Mouse (Mus musculus): ENCODE measurements around the gene Itsn2.

- TF ChIP-seq POLR2A (IDR thresholded peaks at IDR 0.05; ENCODE audit: insufficient read length, low read depth) (no peak), POLR2AphosphoS2 (IDR thresholded peaks at IDR 0.05; ENCODE audit: insufficient read length, low read depth) (no peak), MYOD1 (IDR thresholded peaks at IDR 0.05; ENCODE audit: control insufficient read depth in 1 of 3, insufficient read length in 2 of 3, low read depth in 2 of 3) (no peak), REST (IDR thresholded peaks at IDR 0.05; ENCODE audit: insufficient read depth, insufficient read length) (no peak), E2F4 (IDR thresholded peaks at IDR 0.05; ENCODE audit: insufficient read depth) (no peak), TCF12 (IDR thresholded peaks at IDR 0.05; ENCODE audit: insufficient read depth, poor library complexity, severe bottlenecking) (no peak), USF1 (IDR thresholded peaks at IDR 0.05; ENCODE audit: low read depth) (no peak), MYOG (IDR thresholded peaks at IDR 0.05; ENCODE audit: control insufficient read depth in 1 of 3, insufficient read depth in 1 of 3, insufficient read length in 2 of 3, low read depth in 2 of 3) (no peak), MAX (IDR thresholded peaks at IDR 0.05; ENCODE audit: low read depth) (no peak)
Observed at GRCm38 (mm10) chr12:4556891-4557290, 35.5 kb upstream of the Itsn2 start.

Data from myocyte (in vitro differentiated cells).